Mouse (Mus musculus) CH12.LX (cell line): ENCODE data around the gene Ndufa13. TPM values are rescaled to one million over a fixed set of nuclear protein-coding genes. Genes with fewer than 3 reads are reported as not detected.

ENCODE experiments used
- DNase-seq: peaks from one replicate; pipeline ENCODE4 v3.0.0-alpha.2; 2013; ENCODE audit errors: extremely low read depth
- H3K27ac ChIP-seq: 2 replicates; pipeline ENCODE4 v1.5.1; 2012; ENCODE audit warnings: low read depth, mild to moderate bottlenecking, control low read depth, moderate library complexity; ENCODE audit not compliant: insufficient read depth
- H3K27me3 ChIP-seq: replicated peaks from 2 replicates; pipeline ENCODE3; 2012; ENCODE audit warnings: inconsistent platforms
- H3K36me3 ChIP-seq, 2 experiments: replicated peaks in 1 of 2; 2 replicates each; pipeline versions ENCODE3 to v1.6.1; 2012; ENCODE audit warnings: inconsistent platforms in 1 of 2, low read length in 1 of 2, mild to moderate bottlenecking in 1 of 2, mixed read lengths in 1 of 2, moderate library complexity in 1 of 2; ENCODE audit not compliant: control insufficient read depth in 1 of 2, insufficient read depth in 1 of 2
- H3K4me1 ChIP-seq, 2 experiments: 2 replicates each; pipeline ENCODE4 v1.6.1; 2012; ENCODE audit warnings: inconsistent platforms in 1 of 2, moderate library complexity in 1 of 2; ENCODE audit not compliant: insufficient read depth in 2 of 2, control insufficient read depth in 1 of 2
- H3K4me2 ChIP-seq: 2 replicates; pipeline ENCODE4 v1.6.1; 2012; ENCODE audit warnings: low read depth, mild to moderate bottlenecking, control low read depth; ENCODE audit not compliant: poor library complexity, insufficient read depth, severe bottlenecking
- H3K4me3 ChIP-seq, 3 experiments: fragments of 150-350 bp in 1 of 3; sonication (generic) in 1 of 3; replicated peaks in 1 of 3; 2 replicates each; pipeline versions ENCODE3 to v1.5.1; 2011 to 2012; ENCODE audit warnings: low read depth in 2 of 3, low read length in 2 of 3, mild to moderate bottlenecking in 2 of 3, moderate library complexity in 2 of 3, control low read depth in 1 of 3, improper control_type of control experiment in 1 of 3, inconsistent platforms in 1 of 3, mixed read lengths in 1 of 3; ENCODE audit not compliant: poor library complexity in 1 of 3
- H3K79me2 ChIP-seq: replicated peaks from 2 replicates; pipeline ENCODE4 v1.6.1; 2012; ENCODE audit warnings: mild to moderate bottlenecking, moderate library complexity; ENCODE audit not compliant: control insufficient read depth, poor library complexity, insufficient read depth, severe bottlenecking; ENCODE audit errors: extremely low read depth
- H3K9ac ChIP-seq: 2 replicates; pipeline ENCODE4 v1.6.1; 2012; ENCODE audit warnings: low read depth, mild to moderate bottlenecking, control low read depth, moderate library complexity; ENCODE audit not compliant: insufficient read depth
- H3K9me3 ChIP-seq: replicated peaks from 2 replicates; pipeline ENCODE3; 2012; ENCODE audit warnings: low read length, inconsistent platforms, mixed read lengths
- BHLHE40 ChIP-seq: IDR thresholded peaks from 2 replicates; pipeline ENCODE4 v1.6.1; 2011; ENCODE audit warnings: mild to moderate bottlenecking, low read depth, low read length, improper control_type of control experiment
- CHD1 ChIP-seq: IDR thresholded peaks from 2 replicates; pipeline ENCODE4 v1.6.1; 2012; ENCODE audit warnings: low read depth, low read length, improper control_type of control experiment, inconsistent platforms
- CHD2 ChIP-seq: IDR thresholded peaks from 2 replicates; pipeline ENCODE4 v1.6.1; 2011; ENCODE audit warnings: low read length, improper control_type of control experiment
- CTCF ChIP-seq, 2 experiments: IDR thresholded peaks in 1 of 2; conservative IDR thresholded peaks in 1 of 2; 2 replicates each; pipeline ENCODE4 v1.5.1; 2011 to 2012; ENCODE audit warnings: low read depth in 2 of 2, low read length in 2 of 2, improper control_type of control experiment in 1 of 2, inconsistent platforms in 1 of 2, mild to moderate bottlenecking in 1 of 2, moderate library complexity in 1 of 2
- E2F4 ChIP-seq: IDR thresholded peaks from 2 replicates; pipeline ENCODE4 v1.6.1; 2011; ENCODE audit warnings: low read depth, low read length, improper control_type of control experiment; ENCODE audit not compliant: insufficient replicate concordance
- ELF1 ChIP-seq: IDR thresholded peaks from 2 replicates; pipeline ENCODE4 v1.6.1; 2014; ENCODE audit warnings: low read depth, mild to moderate bottlenecking, inconsistent platforms, low read length, improper control_type of control experiment
- EP300 ChIP-seq: IDR thresholded peaks from 2 replicates; pipeline ENCODE4 v1.6.1; 2011; ENCODE audit warnings: low read length, improper control_type of control experiment
- ETS1 ChIP-seq: conservative IDR thresholded peaks from 2 replicates; pipeline ENCODE4 v1.6.1; 2012; ENCODE audit warnings: low read depth, mild to moderate bottlenecking, inconsistent platforms, low read length, improper control_type of control experiment, moderate library complexity
- GABPA ChIP-seq: IDR thresholded peaks from 2 replicates; pipeline ENCODE4 v1.6.1; 2012; ENCODE audit warnings: low read depth, low read length, improper control_type of control experiment, inconsistent platforms; ENCODE audit not compliant: insufficient replicate concordance
- IRF4 ChIP-seq: IDR thresholded peaks from 2 replicates; pipeline ENCODE4 v1.6.1; 2014; ENCODE audit warnings: low read depth, mild to moderate bottlenecking, inconsistent platforms, low read length, improper control_type of control experiment
- JUN ChIP-seq: IDR thresholded peaks from 2 replicates; pipeline ENCODE4 v1.6.1; 2011; ENCODE audit warnings: low read depth, mild to moderate bottlenecking, low read length, improper control_type of control experiment, moderate library complexity; ENCODE audit not compliant: insufficient read depth
- JUND ChIP-seq: conservative IDR thresholded peaks from 2 replicates; pipeline ENCODE4 v1.6.1; 2011; ENCODE audit warnings: low read depth, low read length, improper control_type of control experiment
- MAX ChIP-seq: IDR thresholded peaks from 2 replicates; pipeline ENCODE4 v1.6.1; 2011; ENCODE audit warnings: low read length, improper control_type of control experiment
- MAZ ChIP-seq: IDR thresholded peaks from 2 replicates; pipeline ENCODE4 v1.6.1; 2012; ENCODE audit warnings: low read depth, mild to moderate bottlenecking, inconsistent platforms, low read length, improper control_type of control experiment, moderate library complexity
- MEF2A ChIP-seq: IDR thresholded peaks from 2 replicates; pipeline ENCODE4 v1.6.1; 2014; ENCODE audit warnings: low read depth, mild to moderate bottlenecking, inconsistent platforms, low read length, improper control_type of control experiment, borderline replicate concordance
- MYC ChIP-seq: IDR thresholded peaks from 2 replicates; pipeline ENCODE4 v1.6.1; 2011; ENCODE audit warnings: low read depth, mild to moderate bottlenecking, improper control_type of control experiment, low read length
- NELFE ChIP-seq: IDR thresholded peaks from 2 replicates; pipeline ENCODE4 v1.6.1; 2011; ENCODE audit warnings: low read depth, low read length, improper control_type of control experiment
- NRF1 ChIP-seq: IDR thresholded peaks from 2 replicates; pipeline ENCODE4 v1.6.1; 2014; ENCODE audit warnings: low read depth, mild to moderate bottlenecking, inconsistent platforms, low read length, improper control_type of control experiment, moderate library complexity
- POLR2A ChIP-seq: IDR thresholded peaks from 2 replicates; pipeline ENCODE4 v1.6.1; 2011; ENCODE audit warnings: low read depth, mild to moderate bottlenecking, improper control_type of control experiment, low read length
- POLR2AphosphoS2 ChIP-seq: IDR thresholded peaks from 2 replicates; pipeline ENCODE4 v1.6.1; 2011; ENCODE audit warnings: low read depth, low read length, improper control_type of control experiment
- RAD21 ChIP-seq: IDR thresholded peaks from 2 replicates; pipeline ENCODE4 v1.6.1; 2011; ENCODE audit warnings: low read depth, mild to moderate bottlenecking, low read length, improper control_type of control experiment, moderate library complexity
- RCOR1 ChIP-seq: conservative IDR thresholded peaks from 2 replicates; pipeline ENCODE4 v1.6.1; 2012; ENCODE audit warnings: low read depth, mild to moderate bottlenecking, inconsistent platforms, low read length, improper control_type of control experiment
- SIN3A ChIP-seq: IDR thresholded peaks from 2 replicates; pipeline ENCODE4 v1.6.1; 2012; ENCODE audit warnings: low read length, improper control_type of control experiment, inconsistent platforms
- SMC3 ChIP-seq: IDR thresholded peaks from 2 replicates; pipeline ENCODE4 v1.6.1; 2011; ENCODE audit warnings: low read depth, low read length, improper control_type of control experiment
- TCF12 ChIP-seq: IDR thresholded peaks from 2 replicates; pipeline ENCODE4 v1.6.1; 2014; ENCODE audit warnings: low read depth, mild to moderate bottlenecking, inconsistent platforms, low read length, improper control_type of control experiment
- ZC3H11A ChIP-seq: IDR thresholded peaks from 2 replicates; pipeline ENCODE4 v1.6.1; 2012; ENCODE audit warnings: low read depth, mild to moderate bottlenecking, inconsistent platforms, low read length, improper control_type of control experiment
- ZMIZ1 ChIP-seq: IDR thresholded peaks from 2 replicates; pipeline ENCODE4 v1.6.1; 2012; ENCODE audit warnings: low read depth, mild to moderate bottlenecking, inconsistent platforms, low read length, improper control_type of control experiment
- dilution Hi-C: fragments of 300-500 bp; cut with MboI; formaldehyde crosslinking; loops from 2 replicates; pipeline ENCODE4 v1.14.3; 2020; ENCODE audit warnings: low sequenced_read_pairs; ENCODE audit not compliant: extremely low pct_unique_long_range_greater_than_20kb, extremely low pct_ligation_motif_present
- in situ Hi-C: fragments of 300-500 bp; cut with MboI; formaldehyde crosslinking; loops from 3 replicates; pipeline ENCODE4 v1.14.3; 2019; ENCODE audit warnings: low sequenced_read_pairs, low pct_ligation_motif_present, low pct_unique_long_range_greater_than_20kb, mixed read lengths
- polyA plus RNA-seq: library from polyadenylated mRNA; unstranded; fragments of >175 nt; gene quantifications from 2 replicates; pipeline ENCODE4 v1.2.1, GENCODE M21; 2012; ENCODE audit warnings: low read depth; ENCODE audit not compliant: insufficient read length
- total RNA-seq, 2 experiments: library from RNA; depleted of rRNA; stranded (reverse); fragments of 300-350 nt in 1 of 2; fragments of >200 nt in 1 of 2; gene quantifications; 2 replicates each; pipeline ENCODE4 v1.2.3; 2012 to 2014

Ndufa13 gene
- total and polyA plus RNA-seq, 3 experiments = 74.7 to 177 (median 90.1) TPM

DNA sequence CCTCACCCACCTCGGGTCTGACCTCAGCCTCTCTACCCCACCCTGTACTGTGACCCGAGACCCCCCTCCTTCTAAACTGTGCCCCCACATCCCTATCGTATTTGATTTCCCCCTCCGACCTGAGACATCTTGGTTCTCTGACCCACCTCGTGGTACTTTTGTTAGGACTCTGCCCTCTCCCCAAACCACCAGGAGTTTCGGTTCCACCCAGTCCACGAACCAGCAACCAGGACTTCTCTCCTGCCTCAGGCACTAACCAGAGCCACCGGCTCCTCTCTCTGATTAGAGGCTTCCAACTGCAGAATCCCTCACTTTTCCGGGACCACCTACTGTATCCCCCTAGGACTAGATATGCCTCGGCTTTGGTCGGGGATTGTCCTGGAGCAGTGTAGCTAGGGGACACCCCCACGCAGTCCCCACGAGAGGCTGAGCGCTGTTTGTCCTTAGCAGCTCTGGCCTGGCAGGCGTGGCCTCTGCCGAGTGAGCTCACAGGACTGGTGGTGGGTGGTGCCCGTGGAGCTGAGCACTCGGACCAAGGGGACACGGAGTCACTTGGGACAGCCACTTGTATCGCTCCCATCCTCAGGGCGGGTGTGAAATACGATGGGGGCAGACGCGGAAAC lies 14.0 kb downstream of the Ndufa13 start:
- Histone ChIP-seq H3K79me2 (no peaks in the 10 kb centered on the region), H3K27me3 (no peaks in the 10 kb centered on the region), H3K4me2 (peak overlapping the region; percentile 59), H3K36me3 (peaks cover 19 to 60% of the 10 kb centered on the region in 2 experiments), H3K4me1 (peaks cover 2 to 15% of the 10 kb centered on the region in 2 experiments; a peak in 2 of 4 replicates), H3K4me3 (peak overlapping the region in 1 of 3 experiments; percentile 12), H3K9ac (no peak overlapping the region), H3K27ac (no peak overlapping the region), H3K9me3 (peaks cover under 1% of the 10 kb centered on the region)
- TF ChIP-seq ETS1 = no peak
- no peak for TF ChIP-seq CHD2
- no peak for TF ChIP-seq E2F4
- no peak for TF ChIP-seq SIN3A
- no peak for TF ChIP-seq JUND
- no peak for TF ChIP-seq CHD1
- TF ChIP-seq BHLHE40 = no peak
- no peak for TF ChIP-seq ZC3H11A
- TF ChIP-seq RCOR1 = no peak
- TF ChIP-seq NRF1 = no peak
- no peak for TF ChIP-seq POLR2A
- TF ChIP-seq TCF12 = no peak
- TF ChIP-seq MAZ = no peak
- TF ChIP-seq CTCF (conservative IDR thresholded peaks at IDR 0.05 in 1 of 2, IDR thresholded peaks at IDR 0.05 in 1 of 2; ENCODE audit: low read depth in 2 of 2, low read length in 2 of 2) = no peak
- TF ChIP-seq ELF1 = no peak; the same call in 1 of the 2 replicates
- TF ChIP-seq EP300 = no peak
- TF ChIP-seq MAX = peak; percentile 44; the same call in 1 of the 2 replicates
- no peak for TF ChIP-seq RAD21
- TF ChIP-seq POLR2AphosphoS2 = no peak
- TF ChIP-seq MYC = 0 out of 2 replicates have a peak, but pooled peaks have one; percentile 28
- no peak for TF ChIP-seq NELFE
- TF ChIP-seq SMC3 = no peak
- no peak for TF ChIP-seq MEF2A
- peak; percentile 60; the same call in 1 of the 2 replicates for TF ChIP-seq IRF4
- TF ChIP-seq GABPA = no peak
- TF ChIP-seq ZMIZ1 = no peak
- no peak for TF ChIP-seq JUN
- DNase-seq = no peak
- dilution Hi-C loops = no loop called here
- in situ Hi-C loops = no loop called here
